Mouse (Mus musculus) lung, postnatal 36 days (tissue): Measurements from ENCODE around the gene Vmn2r124.
"Not testable (repeated sequence)": the region's sequence is repeated elsewhere in the genome, so short reads cannot be mapped to it uniquely, and the experiment has no call there.

Experiments used
- DNase-seq: peaks from one replicate; pipeline ENCODE4 v3.0.0; 2022; ENCODE audit warnings: mixed read lengths

Vmn2r124 gene

GRCm38 (mm10) chr17:18049124-18049523 is at the start of gene Vmn2r124:
Gene Vmn2r124 (plus strand): TSS chr17:18049424.
- no peak for DNase-seq

- DNase-seq: no peak
These were observed 44.5 kb upstream of the Vmn2r124 start for GRCm38 (mm10) chr17:18004752-18005151.

- no peak for DNase-seq
These were observed 27.8 kb upstream of the Vmn2r124 start, which contains the start of gene Fpr-rs4 for GRCm38 (mm10) chr17:18021433-18021832. Gene Fpr-rs4 (plus strand): TSS chr17:18021733.

GRCm38 (mm10) chr17:18084716-18085115 is 35.5 kb downstream of the Vmn2r124 start, which contains the start of gene Vmn2r91:
Gene Vmn2r91 (plus strand): TSS chr17:18085016.
- DNase-seq: not testable (repeated sequence)

- DNase-seq: not testable (repeated sequence)
These were observed 46.4 kb downstream of the Vmn2r124 start for GRCm38 (mm10) chr17:18095626-18096025.

GRCm38 (mm10) chr17:18102265-18102664 is 53.0 kb downstream of the Vmn2r124 start:
- DNase-seq: not testable (repeated sequence)
